Mouse (Mus musculus) midbrain, postnatal 0 days (tissue): ENCODE data around the gene Mt1. TPM values are rescaled to one million over a fixed set of nuclear protein-coding genes. Genes with fewer than 3 reads are reported as not detected.

ENCODE experiments used
- ATAC-seq: fragments of 200-750 bp; cut with Nextera tagmentation; 2 replicates; pipeline ENCODE4 v1.8.0; 2017; ENCODE audit warnings: moderate number of reproducible peaks, mild to moderate bottlenecking, moderate TSS enrichment, moderate library complexity; ENCODE audit not compliant: low FRiP score
- DNase-seq: peaks from one replicate; pipeline ENCODE4 v3.0.0-alpha.2; 2015; ENCODE audit warnings: low spot score
- H3K27ac ChIP-seq: fragments of 300-500 bp; sonication (generic); 2 replicates; pipeline ENCODE4 v1.5.1; 2014; ENCODE audit warnings: low read depth, mild to moderate bottlenecking, low read length, mixed read lengths
- H3K27me3 ChIP-seq: fragments of 300-500 bp; sonication (generic); 2 replicates; pipeline ENCODE4 v1.6.1; 2014; ENCODE audit warnings: low read length, control low read depth, mixed read lengths; ENCODE audit not compliant: insufficient read depth
- H3K36me3 ChIP-seq: fragments of 300-500 bp; sonication (generic); 2 replicates; pipeline ENCODE4 v1.6.1; 2014; ENCODE audit warnings: low read length, control low read depth, mixed read lengths; ENCODE audit not compliant: insufficient read depth
- H3K4me1 ChIP-seq: fragments of 300-500 bp; sonication (generic); 2 replicates; pipeline ENCODE4 v1.6.1; 2014; ENCODE audit warnings: mild to moderate bottlenecking, control low read depth, antibody characterized with exemption, low read length, mixed read lengths; ENCODE audit not compliant: insufficient read depth
- H3K4me2 ChIP-seq: fragments of 300-500 bp; sonication (generic); 2 replicates; pipeline ENCODE4 v1.6.1; 2014; ENCODE audit warnings: low read depth, mild to moderate bottlenecking, low read length, mixed read lengths; ENCODE audit not compliant: poor library complexity, severe bottlenecking
- H3K4me3 ChIP-seq: fragments of 300-500 bp; sonication (generic); 2 replicates; pipeline ENCODE4 v1.5.1; 2014; ENCODE audit warnings: low read depth, mild to moderate bottlenecking, low read length, moderate library complexity
- H3K9ac ChIP-seq: fragments of 300-500 bp; sonication (generic); replicated peaks from 2 replicates; pipeline ENCODE4 v1.6.1; 2014; ENCODE audit warnings: mild to moderate bottlenecking, low read length, moderate library complexity, mixed read lengths; ENCODE audit not compliant: poor library complexity, severe bottlenecking
- H3K9me3 ChIP-seq: fragments of 300-500 bp; sonication (generic); 2 replicates; pipeline ENCODE4 v1.6.1; 2016; ENCODE audit warnings: low read length, control low read depth
- CTCF ChIP-seq: IDR thresholded peaks from 2 replicates; pipeline ENCODE4 v1.5.1; 2016; ENCODE audit warnings: antibody characterized with exemption, mild to moderate bottlenecking
- WGBS: fragments of 180-500 bp; shearing (Covaris S2); extraction: QIAGEN DNeasy Blood & Tissue Kit; methylation state at CpG from one replicate; pipeline ENCODE4 v1.1.7; 2014; 5-methylcytosine and 5-hydroxymethylcytosine counted together
- polyA plus RNA-seq: library from polyadenylated mRNA; unstranded; fragments of >200 nt; fragmentation: Nextera tagmentation; extraction: Ambion mirVana; gene quantifications from 2 replicates; pipeline ENCODE4 v1.2.1, GENCODE M21; 2015
- total RNA-seq: library from RNA; depleted of rRNA; stranded (reverse); fragments of >200 nt; gene quantifications from 2 replicates; pipeline ENCODE4 v1.2.3, GENCODE M21; 2014

The Mt1 gene
- total and polyA plus RNA-seq, 2 experiments from 2014 or later = 387 to 460 TPM

DNA sequence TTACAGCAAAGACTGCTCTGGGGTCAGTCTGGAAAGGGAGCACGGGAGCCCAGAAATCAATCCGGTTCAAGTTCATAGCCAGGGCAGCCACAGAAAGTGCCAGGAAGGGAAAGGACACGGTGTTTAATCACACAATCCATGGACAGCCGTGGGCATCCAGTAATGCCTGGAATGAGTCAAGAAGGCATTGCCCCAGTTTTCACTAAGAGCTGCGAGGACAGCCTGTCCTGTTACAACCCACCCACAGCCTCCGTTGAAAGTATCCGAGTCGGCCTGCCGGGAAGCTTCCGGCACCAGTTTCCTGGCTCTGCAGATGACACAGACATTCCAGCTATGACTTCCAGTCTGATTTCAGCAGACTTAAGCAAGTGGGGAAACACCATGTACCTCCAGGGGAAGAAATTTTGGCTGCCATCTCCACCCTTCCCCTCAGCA is 7.5 kb upstream of the Mt1 start:
- Histone ChIP-seq H3K27ac (no peak overlapping the region), H3K4me3 (no peak overlapping the region), H3K9ac (no peak overlapping the region), H3K27me3 (peaks cover 34% of the 10 kb centered on the region), H3K4me1 (no peaks in the 10 kb centered on the region), H3K36me3 (no peaks in the 10 kb centered on the region), H3K9me3 (no peaks in the 10 kb centered on the region), H3K4me2 (no peak overlapping the region)
- peak; percentile 21 for DNase-seq
- no peak for ATAC-seq
- no peak for TF ChIP-seq CTCF
- 40% methylated on average over 10 of the region's 10 CpGs for WGBS

DNA sequence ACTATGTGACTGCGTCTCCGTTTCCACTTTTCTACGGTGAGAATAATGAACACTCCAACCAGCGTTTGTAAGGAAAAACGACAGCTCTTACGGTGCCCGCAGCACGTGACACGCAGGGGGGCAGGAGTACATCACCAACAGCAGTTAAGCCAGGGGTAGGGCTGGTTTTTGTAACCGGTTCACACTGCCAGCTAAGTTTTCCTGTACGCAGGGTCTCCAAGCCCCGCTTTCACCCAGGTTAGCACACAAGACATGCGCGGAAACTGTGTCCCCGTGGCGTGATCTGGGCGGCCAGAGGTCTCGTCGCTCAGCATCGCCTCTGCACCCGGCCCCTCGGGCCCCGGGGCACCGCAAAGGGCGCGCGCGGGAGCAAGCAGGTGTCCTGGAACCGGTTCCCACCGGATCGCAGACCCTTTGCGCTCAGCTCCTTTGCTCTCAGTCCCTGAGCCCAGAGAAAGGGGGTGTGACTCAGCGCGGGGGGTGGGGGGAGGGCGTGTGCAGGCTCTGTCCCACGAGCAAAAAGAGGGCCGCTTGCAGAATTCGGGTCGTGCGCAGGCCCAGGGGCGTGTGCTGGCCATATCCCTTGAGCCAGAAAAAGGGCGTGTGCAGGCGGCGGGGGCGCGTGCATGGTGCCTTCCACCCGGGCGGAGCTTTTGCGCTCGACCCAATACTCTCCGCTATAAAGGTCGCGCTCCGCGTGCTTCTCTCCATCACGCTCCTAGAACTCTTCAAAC is 6.6 kb upstream of the Mt1 start, which contains the start of gene Mt2:
Gene Mt2 (plus strand): TSS at position 590 of the 734 bp plus-strand sequence.
- Histone ChIP-seq H3K4me3 (peak within 1 kb of the TSS; percentile 46), H3K9ac (peak within 1 kb of the TSS; percentile 51), H3K9me3 (no peaks in the 10 kb centered on the region), H3K36me3 (no peaks in the 10 kb centered on the region), H3K27ac (no peak within 1 kb of the TSS), H3K4me2 (peak within 1 kb of the TSS; percentile 84), H3K4me1 (no peaks in the 10 kb centered on the region), H3K27me3 (peaks cover 34% of the 10 kb centered on the region)
- ATAC-seq (peak; percentile 83), DNase-seq (peak; percentile 85)
- WGBS = under 1% methylated on average over 55 of the region's 56 CpGs
- TF ChIP-seq CTCF = no peak

DNA sequence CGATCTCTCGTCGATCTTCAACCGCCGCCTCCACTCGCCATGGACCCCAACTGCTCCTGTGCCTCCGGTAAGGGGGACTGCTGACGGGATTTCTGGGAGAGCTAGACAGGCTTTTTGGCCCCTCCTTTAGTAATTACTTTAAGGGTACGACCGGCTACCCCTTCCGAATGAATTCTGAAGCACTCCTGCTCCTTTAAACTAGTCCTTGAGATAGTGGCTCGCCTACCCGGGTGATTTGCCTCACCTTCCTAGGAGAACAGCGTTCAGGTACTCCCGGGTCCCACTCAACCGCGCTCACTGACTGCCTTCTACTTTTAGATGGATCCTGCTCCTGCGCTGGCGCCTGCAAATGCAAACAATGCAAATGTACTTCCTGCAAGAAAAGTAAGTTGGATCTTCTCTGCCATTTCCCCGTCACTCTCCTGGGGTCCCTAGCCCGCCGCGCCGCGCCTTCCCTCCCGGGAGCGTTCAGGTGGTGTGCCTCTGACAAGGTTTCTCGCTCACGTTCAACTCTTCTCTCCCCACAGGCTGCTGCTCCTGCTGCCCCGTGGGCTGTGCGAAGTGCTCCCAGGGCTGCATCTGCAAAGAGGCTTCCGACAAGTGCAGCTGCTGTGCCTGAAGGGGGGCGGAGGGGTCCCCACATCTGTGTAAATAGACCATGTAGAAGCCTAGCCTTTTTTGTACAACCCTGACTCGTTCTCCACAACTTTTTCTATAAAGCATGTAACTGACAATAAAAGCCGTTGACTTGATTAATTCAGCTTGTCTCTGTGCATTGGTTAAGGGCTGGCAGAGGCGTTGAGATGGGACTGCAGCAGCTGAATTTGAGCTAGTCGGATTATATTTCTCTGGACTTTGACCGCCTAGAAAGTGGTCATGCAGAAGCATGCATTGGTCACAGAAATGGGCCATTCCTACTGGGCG is 5.8 kb upstream of the Mt1 start:
- Histone ChIP-seq H3K36me3 (no peaks in the 10 kb centered on the region), H3K9me3 (no peaks in the 10 kb centered on the region), H3K4me2 (peak overlapping the region; percentile 84), H3K4me3 (peak overlapping the region; percentile 46), H3K27me3 (peaks cover 35% of the 10 kb centered on the region), H3K4me1 (no peaks in the 10 kb centered on the region), H3K9ac (peak overlapping the region; percentile 51), H3K27ac (no peak overlapping the region)
- DNase-seq (peak; percentile 12), ATAC-seq (no peak)
- no peak for TF ChIP-seq CTCF
- 2% methylated on average over 39 of the region's 39 CpGs for WGBS

DNA sequence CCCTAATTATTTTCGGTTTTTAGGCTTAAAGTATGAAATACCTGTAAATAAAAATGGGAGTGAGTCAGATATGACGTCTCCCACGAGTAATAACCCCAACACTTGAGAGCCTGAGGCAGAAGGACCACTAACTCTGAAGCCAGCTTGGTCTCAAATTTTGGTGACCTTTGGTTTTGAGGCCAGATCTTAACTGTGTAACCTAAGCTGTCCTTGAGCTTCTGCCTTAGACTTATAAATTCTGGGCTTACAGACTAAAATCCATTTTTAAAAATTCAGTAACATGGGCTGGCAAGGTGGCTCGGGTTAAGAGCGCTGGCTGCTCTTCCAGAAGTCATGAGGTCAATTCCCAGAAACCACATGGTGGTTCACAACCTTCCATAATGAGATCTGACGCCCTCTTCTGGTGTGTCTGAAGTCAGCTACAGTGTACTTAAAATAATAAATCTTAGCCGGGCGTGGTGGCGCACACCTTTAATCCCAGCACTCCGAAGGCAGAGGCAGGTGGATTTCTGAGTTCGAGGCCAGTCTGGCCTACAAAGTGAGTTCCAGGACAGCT is 5.0 kb upstream of the Mt1 start:
- 52% methylated on average over 11 of the region's 11 CpGs for WGBS
- no peak overlapping the region for H3K4me3 ChIP-seq
- H3K9ac ChIP-seq = no peak overlapping the region
- no peak overlapping the region for H3K27ac ChIP-seq
- ATAC-seq (no peak), DNase-seq (no peak)
- no peak for TF ChIP-seq CTCF
- no peaks in the 10 kb centered on the region for H3K4me1 ChIP-seq
- no peaks in the 10 kb centered on the region for H3K9me3 ChIP-seq
- H3K4me2 ChIP-seq = peak overlapping the region; percentile 84; the same call in 1 of the 2 replicates
- peaks cover 40% of the 10 kb centered on the region for H3K27me3 ChIP-seq
- no peaks in the 10 kb centered on the region for H3K36me3 ChIP-seq

DNA sequence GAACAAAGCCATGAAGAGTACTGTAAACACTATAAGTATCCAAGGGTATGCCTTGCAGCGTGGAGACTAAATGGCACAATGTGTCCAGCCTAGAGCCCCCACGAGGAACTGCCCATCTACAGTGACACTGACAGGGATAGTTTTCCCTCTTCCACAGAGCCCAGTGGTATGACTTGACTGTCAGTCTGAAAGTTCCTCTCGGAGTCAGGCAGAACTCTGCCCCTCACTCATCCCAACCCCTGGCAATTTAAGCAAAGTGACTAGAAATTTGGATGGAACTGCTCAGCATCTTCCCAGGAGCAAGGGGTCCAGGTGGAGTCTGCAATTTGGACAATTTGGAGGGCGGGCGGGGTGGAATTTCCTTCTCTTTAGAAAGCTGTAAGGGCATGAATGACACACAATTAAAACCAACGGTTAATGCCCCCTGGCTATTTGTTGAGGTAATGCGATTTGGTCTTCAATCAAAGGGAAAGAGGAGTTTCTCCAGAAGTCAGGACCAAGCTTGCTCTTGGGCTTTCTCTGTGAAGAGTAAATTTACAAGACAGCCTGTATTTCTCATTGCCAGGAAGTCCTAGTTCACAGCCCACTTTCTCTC is 4.2 kb upstream of the Mt1 start:
- no peak for DNase-seq

More for the DNA sequence above, 4.2 kb upstream of the Mt1 start:
- peak; percentile 46 for TF ChIP-seq CTCF
- no peak overlapping the region for H3K4me2 ChIP-seq
- WGBS = 31% methylated on average over 7 of the region's 7 CpGs
- no peak overlapping the region for H3K9ac ChIP-seq
- H3K4me3 ChIP-seq = no peak overlapping the region
- peaks cover 40% of the 10 kb centered on the region for H3K27me3 ChIP-seq
- no peak overlapping the region for H3K27ac ChIP-seq
- no peaks in the 10 kb centered on the region for H3K9me3 ChIP-seq
- peaks cover 2% of the 10 kb centered on the region for H3K4me1 ChIP-seq
- no peaks in the 10 kb centered on the region for H3K36me3 ChIP-seq
- no peak for ATAC-seq
